Mouse (Mus musculus) heart, embryonic 10.5 days (tissue): Measurements from ENCODE around the gene Slc2a5. TPM values are rescaled to one million over a fixed set of nuclear protein-coding genes. Genes with fewer than 3 reads are reported as not detected.

Source experiments
- DNase-seq: peaks from one replicate; pipeline ENCODE4 v3.0.0-alpha.2; 2017; ENCODE audit warnings: low spot score
- H3K27ac ChIP-seq: fragments of 300-500 bp; sonication (generic); 2 replicates; pipeline ENCODE4 v1.5.1; 2016; ENCODE audit warnings: mild to moderate bottlenecking
- H3K27me3 ChIP-seq: fragments of 300-500 bp; sonication (generic); 2 replicates; pipeline ENCODE4 v1.6.1; 2016; ENCODE audit warnings: mild to moderate bottlenecking; ENCODE audit not compliant: poor library complexity, insufficient read depth, severe bottlenecking
- H3K36me3 ChIP-seq: fragments of 300-500 bp; sonication (generic); 2 replicates; pipeline ENCODE4 v1.6.1; 2016; ENCODE audit warnings: mild to moderate bottlenecking, moderate library complexity
- H3K4me1 ChIP-seq: fragments of 300-500 bp; sonication (generic); 2 replicates; pipeline ENCODE4 v1.6.1; 2016; ENCODE audit warnings: mild to moderate bottlenecking
- H3K4me3 ChIP-seq: fragments of 300-500 bp; sonication (generic); 2 replicates; pipeline ENCODE4 v1.5.1; 2016; ENCODE audit warnings: mild to moderate bottlenecking, moderate library complexity
- H3K9me3 ChIP-seq: fragments of 300-500 bp; sonication (generic); 2 replicates; pipeline ENCODE4 v1.6.1; 2016; ENCODE audit warnings: mild to moderate bottlenecking, moderate library complexity
- WGBS: fragments of 180-500 bp; shearing (Covaris S2); methylation state at CpG from one replicate; pipeline ENCODE4 v1.1.7; 2016; 5-methylcytosine and 5-hydroxymethylcytosine counted together
- polyA plus RNA-seq: library from polyadenylated mRNA; unstranded; fragments of >200 nt; fragmentation: Nextera tagmentation; extraction: Ambion mirVana; gene quantifications from 2 replicates; pipeline ENCODE4 v1.2.1, GENCODE M21; 2016

Slc2a5 gene
- polyA plus RNA-seq, 1 experiment from 2014 or later, result 1.2 TPM

GRCm38 (mm10) chr4:150087890-150088530 lies 31.1 kb upstream of the Slc2a5 start:
- peak overlapping the region; percentile 73 for H3K4me3 ChIP-seq
- 13% methylated on average over 29 of the region's 29 CpGs for WGBS
- peak overlapping the region; percentile 84 for H3K27ac ChIP-seq

GRCm38 (mm10) chr4:150089121-150089520 lies 30.0 kb upstream of the Slc2a5 start:
- H3K27me3 ChIP-seq, result peaks cover 50% of the 10 kb centered on the region

More at GRCm38 (mm10) chr4:150087890-150088530, 31.1 kb upstream of the Slc2a5 start:
- no peaks in the 10 kb centered on the region for H3K9me3 ChIP-seq
- H3K4me1 ChIP-seq, result peaks cover 41% of the 10 kb centered on the region
- H3K36me3 ChIP-seq, result no peaks in the 10 kb centered on the region
- DNase-seq, result no peak
- H3K27me3 ChIP-seq, result peaks cover 40% of the 10 kb centered on the region

GRCm38 (mm10) chr4:150091887-150092582 lies 27.0 kb upstream of the Slc2a5 start:
- no peak overlapping the region for H3K27ac ChIP-seq
- H3K4me1 ChIP-seq, result peaks cover 59% of the 10 kb centered on the region
- no peak for DNase-seq
- H3K4me3 ChIP-seq, result no peak overlapping the region
- peaks cover 68% of the 10 kb centered on the region for H3K27me3 ChIP-seq
- 80% methylated on average over 18 of the region's 18 CpGs for WGBS
- H3K36me3 ChIP-seq, result no peaks in the 10 kb centered on the region
- H3K9me3 ChIP-seq, result no peaks in the 10 kb centered on the region

More at GRCm38 (mm10) chr4:150089121-150089520, 30.0 kb upstream of the Slc2a5 start:
- no peaks in the 10 kb centered on the region for H3K9me3 ChIP-seq
- peaks cover 47% of the 10 kb centered on the region for H3K4me1 ChIP-seq
- no peak for DNase-seq
- no peak overlapping the region for H3K27ac ChIP-seq
- 53% methylated on average over 10 of the region's 10 CpGs for WGBS
- H3K36me3 ChIP-seq, result no peaks in the 10 kb centered on the region
- peak overlapping the region; percentile 15; the same call in 1 of the 2 replicates for H3K4me3 ChIP-seq

GRCm38 (mm10) chr4:150092583-150092902 lies 26.5 kb upstream of the Slc2a5 start:
- Histone ChIP-seq H3K4me1 (peaks cover 58% of the 10 kb centered on the region), H3K4me3 (no peak overlapping the region), H3K27me3 (peaks cover 73% of the 10 kb centered on the region), H3K36me3 (no peaks in the 10 kb centered on the region), H3K9me3 (no peaks in the 10 kb centered on the region), H3K27ac (no peak overlapping the region)
- WGBS, result 48% methylated on average over 3 of the region's 3 CpGs
- no peak for DNase-seq

- Histone ChIP-seq H3K4me1 (peaks cover 49% of the 10 kb centered on the region), H3K4me3 (no peak overlapping the region), H3K36me3 (no peaks in the 10 kb centered on the region), H3K27ac (0 out of 2 replicates have a peak overlapping the region, but pooled peaks have one; percentile 17), H3K27me3 (peaks cover 76% of the 10 kb centered on the region), H3K9me3 (no peaks in the 10 kb centered on the region)
- 41% methylated on average over 12 of the region's 12 CpGs for WGBS
- no peak for DNase-seq
Measured at GRCm38 (mm10) chr4:150093560-150094462, 25.3 kb upstream of the Slc2a5 start.

GRCm38 (mm10) chr4:150094463-150094789 lies 24.7 kb upstream of the Slc2a5 start:
- Histone ChIP-seq H3K4me1 (peaks cover 43% of the 10 kb centered on the region), H3K27me3 (peaks cover 73% of the 10 kb centered on the region), H3K27ac (no peak overlapping the region), H3K9me3 (no peaks in the 10 kb centered on the region), H3K4me3 (no peak overlapping the region), H3K36me3 (no peaks in the 10 kb centered on the region)
- DNase-seq, result no peak
- WGBS, result 45% methylated on average over 5 of the region's 5 CpGs

- H3K36me3 ChIP-seq, result no peaks in the 10 kb centered on the region
- 78% methylated on average over 7 of the region's 7 CpGs for whole genome bisulfite sequencing
- peaks cover 38% of the 10 kb centered on the region for H3K4me1 ChIP-seq
- DNase-seq, result no peak
- H3K4me3 ChIP-seq, result no peak overlapping the region
- no peaks in the 10 kb centered on the region for H3K9me3 ChIP-seq
- no peak overlapping the region for H3K27ac ChIP-seq
- peaks cover 77% of the 10 kb centered on the region for H3K27me3 ChIP-seq
Measured at GRCm38 (mm10) chr4:150096309-150096708, 22.8 kb upstream of the Slc2a5 start.

GRCm38 (mm10) chr4:150097847-150098246 lies 21.2 kb upstream of the Slc2a5 start:
- 85% methylated on average over 4 of the region's 4 CpGs for WGBS
- H3K9me3 ChIP-seq, result no peaks in the 10 kb centered on the region
- H3K4me1 ChIP-seq, result peaks cover 34% of the 10 kb centered on the region
- no peak overlapping the region for H3K4me3 ChIP-seq
- no peak for DNase-seq
- no peak overlapping the region for H3K27ac ChIP-seq
- peaks cover 82% of the 10 kb centered on the region for H3K27me3 ChIP-seq
- H3K36me3 ChIP-seq, result peaks cover 12% of the 10 kb centered on the region; the same call in 1 of the 2 replicates

GRCm38 (mm10) chr4:150098880-150099279 lies 20.2 kb upstream of the Slc2a5 start:
- 20% methylated on average over 10 of the region's 10 CpGs for WGBS
- peaks cover 14% of the 10 kb centered on the region; the same call in 1 of the 2 replicates for H3K36me3 ChIP-seq
- no peak for DNase-seq
- H3K9me3 ChIP-seq, result no peaks in the 10 kb centered on the region
- no peak overlapping the region for H3K27ac ChIP-seq
- H3K4me3 ChIP-seq, result no peak overlapping the region
- peaks cover 75% of the 10 kb centered on the region for H3K27me3 ChIP-seq
- H3K4me1 ChIP-seq, result peaks cover 31% of the 10 kb centered on the region

GRCm38 (mm10) chr4:150102822-150103221 lies 16.3 kb upstream of the Slc2a5 start:
- no peak for DNase-seq
- peaks cover 48% of the 10 kb centered on the region for H3K27me3 ChIP-seq
- H3K4me3 ChIP-seq, result no peak overlapping the region
- WGBS, result 89% methylated on average over 7 of the region's 7 CpGs
- no peaks in the 10 kb centered on the region for H3K9me3 ChIP-seq
- H3K27ac ChIP-seq, result no peak overlapping the region
- H3K4me1 ChIP-seq, result peaks cover 27% of the 10 kb centered on the region
- peaks cover 14% of the 10 kb centered on the region; the same call in 1 of the 2 replicates for H3K36me3 ChIP-seq

GRCm38 (mm10) chr4:150105671-150106070 lies 13.4 kb upstream of the Slc2a5 start:
- peaks cover 27% of the 10 kb centered on the region for H3K4me1 ChIP-seq
- H3K27me3 ChIP-seq, result peaks cover 24% of the 10 kb centered on the region
- no peak for DNase-seq
- H3K27ac ChIP-seq, result no peak overlapping the region
- H3K36me3 ChIP-seq, result peaks cover 14% of the 10 kb centered on the region; the same call in 1 of the 2 replicates
- H3K9me3 ChIP-seq, result no peaks in the 10 kb centered on the region
- 29% methylated on average over 7 of the region's 7 CpGs for WGBS
- H3K4me3 ChIP-seq, result no peak overlapping the region

GRCm38 (mm10) chr4:150106637-150107036 lies 12.4 kb upstream of the Slc2a5 start:
- no peak for DNase-seq
- Histone ChIP-seq H3K4me3 (no peak overlapping the region), H3K27ac (no peak overlapping the region), H3K4me1 (peaks cover 22% of the 10 kb centered on the region), H3K9me3 (no peaks in the 10 kb centered on the region), H3K36me3 (peaks cover 13% of the 10 kb centered on the region; the same call in 1 of the 2 replicates), H3K27me3 (peaks cover 14% of the 10 kb centered on the region)
- 70% methylated on average over 5 of the region's 5 CpGs for WGBS

- WGBS, result 71% methylated on average over 3 of the region's 3 CpGs
- Histone ChIP-seq H3K27me3 (no peaks in the 10 kb centered on the region), H3K27ac (no peak overlapping the region), H3K4me3 (no peak overlapping the region), H3K36me3 (no peaks in the 10 kb centered on the region), H3K9me3 (no peaks in the 10 kb centered on the region), H3K4me1 (peaks cover 28% of the 10 kb centered on the region)
- DNase-seq, result no peak
Measured at GRCm38 (mm10) chr4:150109636-150110035, 9.4 kb upstream of the Slc2a5 start.
